Mouse (Mus musculus) testis, adult 2 months (tissue): ENCODE data around the gene Trim44.

ENCODE experiments used
- CTCF ChIP-seq: fragments of 200-500 bp; IDR thresholded peaks from 2 replicates; pipeline ENCODE4 v1.5.1; 2012; ENCODE audit warnings: low read depth, mild to moderate bottlenecking, inconsistent platforms, low read length, moderate library complexity; ENCODE audit not compliant: control insufficient read depth, insufficient read depth, insufficient replicate concordance
- POLR2A ChIP-seq: fragments of 200-500 bp; IDR thresholded peaks from 2 replicates; pipeline ENCODE4 v1.6.1; 2012; ENCODE audit warnings: low read depth, mild to moderate bottlenecking, inconsistent platforms, low read length, moderate library complexity; ENCODE audit not compliant: control insufficient read depth

- TF ChIP-seq CTCF = no peak
- TF ChIP-seq POLR2A = no peak
These were observed 148.5 kb downstream of the Trim44 start for GRCm38 (mm10) chr2:102259139-102259538.
